Mouse (Mus musculus) layer of hippocampus, adult 18-20 months (tissue): Measurements from ENCODE around the gene Lrmda. TPM values are rescaled to one million over a fixed set of nuclear protein-coding genes. Genes with fewer than 3 reads are reported as not detected.
A peak's percentile ranks its signal among the peaks of the same experiment; 100 is the strongest.
"Not testable (repeated sequence)": the region's sequence is repeated elsewhere in the genome, so short reads cannot be mapped to it uniquely, and the experiment has no call there.

Experiments used
- DNase-seq, 2 experiments: peaks; one replicate each; pipeline ENCODE4 v3.0.0; 2022; ENCODE audit warnings: low spot score in 2 of 2
- total RNA-seq, 2 experiments: library from RNA; stranded (reverse); gene quantifications; 2 replicates each; pipeline ENCODE4 v1.2.3; 2021

Gene Lrmda
- total RNA-seq, 2 experiments from 2014 or later = 1.1 to 1.3 TPM

DNA sequence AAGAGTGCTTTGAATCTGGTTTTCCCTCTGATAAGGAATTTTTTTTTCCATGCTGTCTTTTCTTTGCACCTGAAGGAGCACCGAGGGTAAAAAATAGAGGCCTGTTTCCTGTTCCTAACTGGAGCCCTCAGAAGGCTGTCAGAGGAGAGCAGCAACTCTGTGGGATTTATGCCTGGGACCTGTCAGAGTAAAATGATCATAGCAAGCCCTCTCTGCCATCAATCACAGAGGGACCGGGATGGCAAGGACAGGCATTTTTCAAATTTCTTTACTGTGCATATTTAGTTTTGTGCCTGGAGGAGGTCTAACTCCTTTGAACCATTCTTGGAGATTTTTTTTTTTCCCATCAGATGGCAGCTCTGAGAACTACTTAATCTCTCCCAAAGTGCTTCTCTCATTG, 739.7 kb downstream of the Lrmda start:
- DNase-seq = no peak

DNA sequence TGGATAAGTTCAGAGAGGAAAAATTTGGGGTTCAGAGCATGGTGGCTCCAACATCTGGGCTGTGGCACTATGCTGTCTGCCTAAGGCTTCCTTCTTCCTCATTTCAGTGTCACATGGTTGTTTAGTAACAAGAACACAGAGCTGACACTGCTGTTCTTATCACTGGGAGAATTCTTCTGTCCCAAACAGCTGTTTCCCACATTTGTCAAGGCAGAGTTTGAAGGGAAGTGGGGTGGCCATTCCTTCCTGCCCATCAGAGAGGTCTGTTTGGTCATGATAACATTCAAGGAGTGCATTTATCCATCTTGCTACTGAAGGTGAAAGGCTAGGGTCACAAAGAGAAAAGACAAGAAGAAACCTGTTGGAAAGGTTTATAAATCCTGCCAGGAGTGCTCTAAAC, 740.2 kb downstream of the Lrmda start:
- no peak for DNase-seq

DNA sequence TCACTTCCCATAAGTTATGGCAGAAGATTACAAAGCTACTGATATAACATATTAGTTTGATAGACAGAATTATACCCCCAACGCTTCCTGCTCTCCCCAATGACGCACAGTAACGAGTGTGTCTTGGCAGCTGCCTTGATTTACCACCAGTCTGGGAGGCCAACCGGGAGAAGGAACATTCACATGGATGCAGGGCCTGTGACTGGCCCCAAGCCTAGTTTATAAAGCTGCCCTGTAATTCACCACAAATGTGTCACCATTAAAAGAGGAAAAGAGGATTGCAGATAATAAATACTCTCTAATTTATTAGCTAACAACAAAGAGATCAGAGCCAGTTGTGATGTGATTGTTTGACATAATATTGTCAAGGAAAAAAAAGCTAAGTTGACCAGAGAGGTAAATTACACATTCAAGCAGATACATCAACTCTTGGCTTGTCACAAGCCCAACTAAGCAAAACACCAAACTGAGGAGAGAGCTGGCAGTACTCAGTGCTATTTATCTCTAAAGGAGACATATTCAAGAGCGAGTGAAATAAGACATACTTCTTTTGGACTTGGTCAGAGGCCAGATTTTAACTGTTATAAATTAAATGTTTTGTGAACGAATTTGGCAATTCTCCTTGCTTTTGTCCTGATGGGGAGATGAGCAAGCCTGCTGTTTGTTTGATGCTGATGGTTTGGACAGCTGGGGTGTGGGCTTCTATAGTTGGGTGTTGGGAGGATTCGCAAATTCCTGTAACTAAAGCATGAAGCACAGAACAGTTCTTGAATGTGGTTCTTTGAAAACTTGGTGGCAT, 740.9 kb downstream of the Lrmda start:
- DNase-seq = peak; percentile 20 to 60

DNA sequence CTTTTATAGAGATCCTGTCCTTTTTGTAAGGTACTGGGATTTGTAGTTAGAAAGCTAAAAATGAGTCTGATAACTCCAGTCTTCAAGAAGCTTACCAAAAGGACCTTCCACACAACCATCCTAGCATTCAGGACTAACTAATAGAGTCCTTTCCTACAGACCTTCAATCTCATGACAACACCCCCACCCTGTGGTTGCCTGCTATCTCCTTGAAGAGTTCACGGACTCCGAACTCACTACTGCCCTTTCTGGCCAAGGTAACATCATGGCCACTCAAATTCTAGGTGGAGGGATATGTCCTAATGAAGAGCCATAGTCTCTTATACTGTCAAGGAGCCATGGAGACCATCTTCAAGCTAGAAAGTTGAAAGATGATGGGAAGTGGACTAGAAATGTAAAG, 762.2 kb downstream of the Lrmda start:
- DNase-seq = no peak

DNA sequence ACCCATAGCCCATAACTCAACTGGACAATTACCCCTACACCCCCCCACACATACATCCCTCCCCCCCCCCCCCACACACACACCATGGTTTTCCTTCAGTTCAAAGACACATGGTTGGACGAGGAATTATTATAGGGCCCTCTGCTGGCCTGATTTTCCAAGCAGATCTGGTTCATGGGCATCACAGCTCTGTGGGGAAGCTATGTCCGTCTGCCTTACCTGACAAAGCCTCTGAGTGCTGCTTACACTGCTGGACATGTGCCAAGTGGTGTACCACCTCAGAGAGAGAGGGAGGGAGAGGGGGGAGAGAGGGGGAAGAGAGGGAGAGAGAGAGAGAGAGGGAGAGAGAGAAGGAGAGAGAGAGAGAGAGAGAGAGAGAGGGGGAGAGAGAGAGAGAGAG, 762.9 kb downstream of the Lrmda start:
- no peak for DNase-seq

DNA sequence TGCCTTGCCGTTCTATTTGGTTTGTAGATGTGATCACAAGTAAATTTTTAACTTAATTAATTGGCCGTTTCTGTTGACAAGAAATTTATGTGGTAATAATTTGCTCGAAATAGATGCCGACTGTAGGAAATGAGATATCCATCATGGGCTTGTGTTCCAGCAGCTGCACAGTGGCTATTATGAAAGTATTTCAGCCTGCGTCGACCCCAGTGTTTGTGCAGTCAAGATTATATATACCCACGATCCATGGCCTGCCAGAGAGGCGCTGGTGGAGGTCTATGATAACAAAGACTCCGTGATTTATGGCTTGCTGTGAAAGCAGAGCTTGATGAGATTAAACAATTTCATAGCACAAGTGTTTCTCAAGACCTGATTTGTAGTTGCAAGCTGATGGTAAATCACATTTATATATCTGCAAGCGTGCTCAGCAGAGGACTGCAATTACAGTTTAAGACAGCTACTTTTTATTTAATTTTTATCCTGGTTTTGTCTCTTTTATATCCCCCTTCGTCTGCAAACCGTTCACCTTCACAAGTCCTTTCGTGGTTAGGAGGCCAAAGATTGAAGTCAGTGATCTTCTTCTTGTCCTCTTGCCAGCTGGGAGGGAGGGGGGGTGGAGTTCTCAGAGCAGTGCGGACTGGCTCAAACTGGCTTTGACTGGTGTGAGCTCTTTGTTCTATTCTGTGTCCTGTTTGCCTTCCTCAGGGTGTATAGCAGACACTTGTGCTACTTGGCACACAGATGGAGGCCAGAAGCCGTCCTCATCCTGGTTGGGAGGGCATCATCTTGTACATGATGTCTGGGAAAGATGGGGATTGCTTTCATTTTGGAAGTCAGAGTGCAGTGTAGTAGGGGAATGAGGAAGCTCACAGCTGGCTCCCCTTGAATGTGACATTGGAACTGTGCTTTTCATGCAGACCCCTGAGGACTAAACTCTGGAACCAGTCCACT, 764.0 kb downstream of the Lrmda start:
- DNase-seq = no peak

DNA sequence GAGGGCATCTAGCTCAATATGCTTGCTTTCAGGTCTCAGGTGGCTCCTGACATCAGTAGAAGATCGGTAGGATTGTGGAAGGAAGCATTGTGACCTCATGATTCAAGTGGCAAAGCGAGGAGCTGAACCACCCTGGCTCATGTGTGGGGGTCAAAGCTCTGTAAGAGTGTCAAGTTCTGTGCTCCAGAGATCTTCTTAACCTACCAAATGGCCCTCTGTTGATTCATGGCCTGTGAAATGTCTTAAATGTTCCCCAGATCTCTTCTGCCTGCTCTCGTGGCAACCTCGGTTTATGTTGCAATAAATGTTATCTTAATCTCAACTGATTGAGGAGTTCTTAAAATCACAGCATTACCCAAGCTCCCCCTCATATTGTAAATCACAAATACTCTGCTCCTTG, 780.5 kb downstream of the Lrmda start:
- no peak for DNase-seq

DNA sequence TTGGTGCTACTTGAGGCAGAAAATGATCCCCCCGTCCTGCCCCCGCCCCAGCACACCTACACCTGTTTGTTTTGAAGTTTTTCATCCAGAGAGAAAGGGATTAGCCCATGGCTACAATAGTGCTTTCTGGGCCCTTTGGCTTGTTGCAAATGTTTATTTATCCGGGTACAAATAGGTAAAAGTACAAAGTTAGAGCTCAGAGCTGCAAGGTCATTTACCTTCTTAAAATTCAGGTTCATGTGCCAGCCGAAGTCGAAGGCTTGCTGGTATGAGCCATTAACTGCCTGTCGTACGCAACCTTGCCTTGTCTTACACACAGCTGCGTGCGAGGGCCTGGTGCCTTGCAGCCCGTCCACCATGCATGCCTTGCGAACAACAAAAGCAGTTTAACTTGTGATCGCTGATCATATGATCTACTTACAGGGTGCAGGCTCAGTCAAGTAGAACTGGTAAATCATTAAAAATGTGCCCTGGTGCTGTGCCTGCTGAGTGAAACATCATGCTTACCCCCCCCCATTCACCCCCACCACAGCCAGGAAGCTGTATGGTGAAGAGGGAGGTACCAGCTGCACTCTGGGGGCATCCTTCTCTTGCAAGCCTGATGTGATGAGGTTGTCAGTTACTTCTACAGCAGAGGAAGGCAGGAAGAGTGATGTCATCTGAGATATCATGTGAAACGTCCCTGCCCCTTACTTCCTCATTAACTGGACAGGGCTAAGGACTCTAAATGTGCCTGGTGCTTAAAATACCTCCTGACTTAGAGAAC, 781.5 kb downstream of the Lrmda start:
- DNase-seq = no peak

DNA sequence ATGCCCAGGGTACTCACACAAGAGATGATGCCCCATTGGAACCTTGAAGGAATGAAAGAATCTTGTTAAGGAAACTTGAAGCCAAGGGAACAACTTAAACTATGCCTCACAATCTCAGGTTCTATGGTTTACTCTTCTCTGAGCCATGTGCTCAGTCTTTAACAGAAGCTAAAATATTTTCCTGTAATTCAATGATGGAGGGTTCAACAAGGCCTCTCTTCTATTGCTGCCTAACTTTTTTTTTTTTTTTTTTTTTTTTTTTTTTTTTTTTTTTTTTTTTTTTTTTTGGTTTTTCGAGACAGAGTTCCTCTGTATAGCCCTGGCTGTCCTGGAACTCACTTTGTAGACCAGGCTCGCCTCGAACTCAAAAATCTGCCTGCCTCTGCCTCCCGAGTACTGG, 782.2 kb downstream of the Lrmda start:
- DNase-seq = not testable (repeated sequence)

DNA sequence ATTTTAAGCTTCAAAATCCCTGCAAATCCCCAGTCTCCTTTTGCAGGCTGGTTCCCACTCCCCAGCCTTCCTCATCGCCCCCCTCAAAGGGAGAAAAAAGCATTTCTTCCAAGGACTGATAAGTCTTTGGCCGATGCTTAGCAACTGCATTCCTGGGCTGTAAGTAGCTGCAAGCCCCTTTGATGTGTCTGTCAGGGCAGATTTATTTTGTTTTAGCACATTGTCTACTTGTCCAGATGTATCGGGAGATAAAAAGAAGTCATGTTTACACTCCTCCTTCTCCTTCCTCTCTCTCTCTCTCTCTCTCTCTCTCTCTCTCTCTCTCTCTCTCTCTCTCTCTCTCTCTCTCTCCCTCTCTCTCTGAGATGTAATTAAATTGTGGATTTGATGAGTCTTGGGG, 787.8 kb downstream of the Lrmda start:
- no peak for DNase-seq

DNA sequence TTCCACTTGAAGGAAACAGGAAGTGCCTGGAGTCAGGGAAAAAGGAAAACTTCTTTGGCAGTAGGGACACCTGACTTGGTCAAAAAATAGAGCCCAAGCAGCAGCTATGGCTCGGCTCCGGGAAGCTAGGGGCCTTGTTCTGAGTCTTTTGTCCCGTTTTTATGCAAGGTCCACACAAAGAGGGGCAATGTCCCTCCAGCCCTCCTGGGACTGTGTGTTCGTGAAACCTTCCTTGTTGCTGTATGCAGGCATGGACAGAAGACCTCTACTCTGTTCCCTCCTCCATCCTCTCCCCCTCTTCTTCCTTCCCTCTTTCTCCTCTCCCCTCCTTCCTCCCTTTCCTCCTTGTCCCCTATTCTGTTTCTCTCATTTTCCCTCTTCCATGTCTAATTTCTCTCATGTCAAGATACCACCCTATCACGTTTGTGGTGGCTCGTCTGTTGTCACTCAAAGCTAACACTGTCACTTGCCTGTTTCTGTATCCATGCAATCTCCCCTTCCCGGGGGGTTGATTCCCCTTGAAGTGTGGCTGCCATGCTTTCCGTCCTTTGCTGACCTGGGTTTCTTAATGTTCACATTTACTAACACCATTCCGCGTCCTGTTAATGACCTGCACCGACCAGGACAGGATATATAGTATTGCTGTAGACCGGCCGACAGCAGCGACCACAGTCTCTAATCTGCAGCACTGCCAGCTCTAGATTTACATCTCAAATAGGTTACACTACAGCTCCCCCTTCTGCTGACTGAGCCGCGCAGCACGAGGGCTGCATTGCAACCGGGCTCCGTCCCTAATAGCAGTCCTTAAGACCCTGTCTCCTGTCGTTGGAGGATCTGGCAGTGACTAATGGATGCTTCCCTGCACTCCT, 788.4 kb downstream of the Lrmda start:
- peak; percentile 24 to 79 for DNase-seq

DNA sequence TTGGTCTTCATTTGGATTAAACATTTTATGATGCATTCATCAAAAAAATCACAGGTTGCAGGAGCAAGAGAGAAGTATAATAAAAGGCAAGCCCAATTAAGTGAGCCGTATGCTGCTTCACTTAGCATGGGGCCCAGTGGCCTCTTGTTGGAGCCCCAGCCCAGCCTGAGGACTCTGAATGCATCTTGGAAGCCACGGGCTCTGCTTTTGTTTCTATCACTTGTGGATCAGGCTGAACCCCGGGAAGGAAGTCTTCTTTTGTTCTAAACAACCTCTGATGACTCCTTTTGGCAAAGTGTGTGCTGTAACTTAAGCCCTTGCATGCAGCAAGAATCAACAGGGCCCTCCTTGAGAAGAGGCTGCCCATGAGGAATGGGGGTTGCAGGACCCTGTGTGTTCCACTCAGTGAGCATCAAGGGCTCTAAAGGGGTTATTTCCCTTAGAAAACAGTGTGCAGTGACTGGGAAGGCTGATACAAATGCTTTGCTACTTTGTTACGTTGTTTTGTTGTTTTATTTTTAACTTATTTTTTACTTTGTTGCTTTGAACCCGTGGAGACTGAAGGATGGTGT, 789.2 kb downstream of the Lrmda start:
- DNase-seq = no peak

DNA sequence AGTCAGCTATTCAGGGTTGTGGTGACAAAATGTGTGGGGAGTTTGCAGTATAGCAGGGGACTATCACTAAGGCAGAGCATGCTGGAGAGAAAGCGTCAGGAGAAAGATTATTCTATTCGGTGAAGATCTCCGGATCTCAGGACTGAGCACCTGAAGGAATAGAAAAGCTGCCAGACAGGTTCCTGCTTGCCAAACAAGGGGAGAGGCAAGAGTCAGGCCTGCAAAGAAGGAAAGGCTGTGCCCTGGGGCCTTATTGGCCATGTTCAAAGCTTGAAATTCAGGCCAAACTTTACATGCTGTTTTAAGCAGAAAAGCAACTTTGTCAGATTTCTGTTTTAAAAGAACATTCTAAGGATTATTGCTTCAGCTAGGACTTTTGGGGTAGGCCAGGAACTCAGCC, 789.7 kb downstream of the Lrmda start:
- DNase-seq = no peak

DNA sequence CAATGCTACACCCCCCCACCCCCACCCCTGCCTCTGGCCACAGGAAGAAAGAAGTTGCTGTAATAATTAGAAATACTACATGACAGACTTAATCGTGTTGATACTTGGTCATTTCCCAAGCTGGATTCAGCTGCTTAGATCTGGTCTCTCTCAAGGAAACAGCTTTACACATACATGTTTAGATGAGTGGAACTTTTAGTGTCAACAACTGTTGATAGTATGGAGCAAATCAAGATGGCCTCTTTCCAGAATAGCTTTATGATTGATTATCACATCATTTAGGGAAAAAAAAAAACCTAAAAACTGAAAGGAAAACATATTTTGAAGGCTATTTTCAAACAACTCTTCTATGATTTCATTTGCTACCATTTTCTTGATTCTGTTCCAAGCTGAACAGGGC, 791.0 kb downstream of the Lrmda start:
- DNase-seq = no peak

DNA sequence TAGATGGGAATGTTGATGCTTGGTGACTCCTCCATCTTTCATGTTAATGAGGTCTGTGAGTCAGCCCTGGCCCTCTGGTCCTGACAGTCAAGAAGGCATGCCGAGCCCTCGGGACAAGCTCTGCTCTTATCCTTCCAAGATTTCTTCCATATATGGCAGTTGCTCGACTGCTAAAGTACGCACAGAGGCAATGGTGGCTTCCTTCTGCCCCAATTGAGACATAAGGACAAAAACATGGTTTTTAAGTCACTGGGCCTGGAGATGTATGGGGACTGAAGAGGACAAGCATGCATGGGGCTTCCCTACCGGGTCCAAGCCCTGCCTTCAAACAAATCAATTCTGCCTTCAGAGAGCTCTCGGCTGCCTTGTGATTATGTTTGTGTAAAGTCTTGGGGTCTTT, 793.3 kb downstream of the Lrmda start:
- no peak for DNase-seq

DNA sequence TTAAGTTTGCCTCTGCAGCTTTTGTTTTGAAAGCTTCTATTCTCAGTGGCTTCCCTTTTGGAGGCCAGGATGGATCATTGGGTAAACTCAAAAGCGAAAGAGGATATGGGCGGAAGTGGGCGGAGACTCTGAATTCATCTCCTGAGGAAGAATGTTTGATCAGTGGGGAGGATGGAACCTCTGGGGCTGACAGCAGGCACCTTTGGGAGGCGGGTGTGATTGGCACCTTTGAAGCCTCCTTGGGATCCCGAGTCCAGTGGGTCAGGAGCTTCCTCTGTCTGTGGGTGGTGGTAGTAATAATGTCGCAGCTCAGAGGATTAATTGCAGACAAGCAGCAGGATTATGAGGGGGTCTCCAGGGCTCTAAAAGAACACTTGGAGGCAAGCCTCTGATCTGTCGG, 793.9 kb downstream of the Lrmda start:
- DNase-seq = no peak

DNA sequence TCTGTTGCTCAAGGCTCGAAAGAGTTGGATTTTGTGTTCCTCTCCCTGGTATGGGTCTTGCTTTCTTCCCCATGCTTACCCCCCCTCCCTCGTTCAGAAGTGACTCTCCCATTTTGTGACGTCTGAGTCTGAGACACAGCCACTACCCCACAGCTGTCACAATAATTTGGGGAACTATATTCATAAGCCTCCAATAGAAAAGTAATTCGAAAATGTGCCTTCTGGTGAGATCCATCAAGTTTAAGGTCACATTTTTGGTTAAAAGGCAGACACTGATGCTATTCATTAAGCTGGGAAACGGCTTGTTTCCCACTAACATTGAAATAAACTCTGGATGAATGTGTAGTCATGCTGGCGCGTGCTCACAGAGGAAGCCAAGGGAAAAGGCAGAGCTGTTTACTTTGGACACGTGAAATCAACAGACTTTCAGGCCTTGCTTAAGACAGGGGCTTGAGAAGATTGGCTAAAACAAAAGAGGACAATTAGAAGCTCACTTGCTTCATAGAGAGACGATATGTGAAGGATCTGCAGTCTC, 795.4 kb downstream of the Lrmda start:
- no peak for DNase-seq

DNA sequence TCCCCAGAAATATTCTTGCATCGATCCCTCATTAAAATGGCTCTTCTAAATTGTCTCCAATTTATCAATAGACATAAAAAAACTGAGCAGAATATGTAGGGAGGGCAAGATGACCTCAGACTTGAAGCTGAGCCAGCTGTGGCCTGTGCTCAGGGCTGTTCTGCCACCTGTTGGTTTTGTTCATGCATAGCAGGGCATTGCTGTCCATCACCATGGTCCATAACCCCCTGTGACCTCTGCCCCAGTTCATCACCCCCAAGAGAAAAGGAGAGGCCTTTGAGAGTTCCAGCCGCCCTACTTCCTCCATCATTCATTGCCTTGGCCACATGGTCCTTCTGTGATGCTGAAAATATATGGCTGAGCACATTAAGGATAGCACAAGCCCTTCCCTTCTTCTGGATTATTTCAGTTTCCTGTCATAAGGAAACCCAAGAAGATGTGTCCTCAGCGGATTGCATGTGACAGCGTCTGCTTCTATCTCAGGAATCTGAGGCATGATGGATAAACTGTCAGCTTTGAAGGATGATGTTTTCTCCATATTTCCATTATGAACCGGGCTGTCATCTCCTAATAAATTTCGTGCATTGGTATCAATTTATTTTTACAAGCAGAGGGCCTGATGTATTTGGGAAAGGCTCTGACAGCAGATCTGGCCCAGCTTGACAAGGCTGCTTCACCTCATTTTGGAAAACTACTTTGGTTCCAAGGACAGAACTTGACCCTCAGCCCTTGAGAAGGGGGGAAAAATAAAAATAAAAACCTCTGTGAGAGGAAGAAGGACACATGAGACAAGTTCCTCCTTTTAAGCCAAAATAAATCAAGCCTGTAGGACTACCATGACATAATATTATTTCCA, 798.1 kb downstream of the Lrmda start:
- DNase-seq = no peak

DNA sequence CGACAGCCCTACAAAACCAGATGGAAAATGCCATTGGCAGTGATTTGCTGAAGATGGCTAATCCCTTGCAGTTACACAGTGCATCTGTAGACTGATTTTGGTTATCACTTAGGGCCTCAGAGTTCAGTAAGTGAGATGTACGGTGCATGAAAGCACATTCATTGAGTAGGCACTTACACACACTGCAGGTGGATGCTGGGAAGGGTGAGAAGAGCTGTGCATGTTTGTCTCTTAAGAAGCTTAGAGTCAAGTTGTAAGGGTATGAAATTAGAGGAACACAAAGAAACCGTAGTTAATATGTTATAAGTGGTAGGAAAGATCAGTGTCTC, 798.7 kb downstream of the Lrmda start:
- DNase-seq = no peak
